Mouse (Mus musculus) heart, embryonic 16.5 days (tissue): ENCODE measurements at regions not wholly inside any gene's neighbourhood (a gene's known extent, or its start where the extent isn't known, plus 50 kb on each side); places are given as distances from the start of the nearest gene placed in this dataset.

Source experiments
- ATAC-seq: fragments of 200-750 bp; cut with Nextera tagmentation; replicated peaks from 2 replicates; pipeline ENCODE4 v1.8.0; 2017; ENCODE audit warnings: moderate number of reproducible peaks; ENCODE audit not compliant: insufficient read depth, low FRiP score; ENCODE audit errors: extremely low read depth
- H3K27ac ChIP-seq: fragments of 300-500 bp; sonication (generic); 2 replicates; pipeline ENCODE4 v1.5.1; 2014; ENCODE audit warnings: mild to moderate bottlenecking, low read length, control low read depth, moderate library complexity
- H3K27me3 ChIP-seq: fragments of 300-500 bp; sonication (generic); 2 replicates; pipeline ENCODE4 v1.6.1; 2014; ENCODE audit warnings: low read length, mixed read lengths; ENCODE audit not compliant: control insufficient read depth, insufficient read depth
- H3K36me3 ChIP-seq: fragments of 300-500 bp; sonication (generic); 2 replicates; pipeline ENCODE4 v1.6.1; 2014; ENCODE audit not compliant: control insufficient read depth, insufficient read depth
- H3K4me1 ChIP-seq: fragments of 300-500 bp; sonication (generic); 2 replicates; pipeline ENCODE4 v1.6.1; 2014; ENCODE audit warnings: low read length, mixed read lengths; ENCODE audit not compliant: control insufficient read depth, insufficient read depth
- H3K4me2 ChIP-seq: fragments of 300-500 bp; sonication (generic); 2 replicates; pipeline ENCODE4 v1.6.1; 2014; ENCODE audit warnings: low read depth, mild to moderate bottlenecking, control low read depth, low read length
- H3K4me3 ChIP-seq: fragments of 300-500 bp; sonication (generic); 2 replicates; pipeline ENCODE4 v1.5.1; 2014; ENCODE audit warnings: mild to moderate bottlenecking, control low read depth, low read length
- H3K9ac ChIP-seq: fragments of 300-500 bp; sonication (generic); 2 replicates; pipeline ENCODE4 v1.6.1; 2014; ENCODE audit warnings: low read length, control low read depth
- H3K9me3 ChIP-seq: fragments of 300-500 bp; sonication (generic); replicated peaks from 2 replicates; pipeline ENCODE4 v1.6.1; 2016; ENCODE audit warnings: low read length; ENCODE audit not compliant: control insufficient read depth
- WGBS: fragments of 180-500 bp; shearing (Covaris S2); extraction: QIAGEN DNeasy Blood & Tissue Kit; methylation state at CpG from one replicate; pipeline ENCODE4 v1.1.7; 2014; 5-methylcytosine and 5-hydroxymethylcytosine counted together

DNA sequence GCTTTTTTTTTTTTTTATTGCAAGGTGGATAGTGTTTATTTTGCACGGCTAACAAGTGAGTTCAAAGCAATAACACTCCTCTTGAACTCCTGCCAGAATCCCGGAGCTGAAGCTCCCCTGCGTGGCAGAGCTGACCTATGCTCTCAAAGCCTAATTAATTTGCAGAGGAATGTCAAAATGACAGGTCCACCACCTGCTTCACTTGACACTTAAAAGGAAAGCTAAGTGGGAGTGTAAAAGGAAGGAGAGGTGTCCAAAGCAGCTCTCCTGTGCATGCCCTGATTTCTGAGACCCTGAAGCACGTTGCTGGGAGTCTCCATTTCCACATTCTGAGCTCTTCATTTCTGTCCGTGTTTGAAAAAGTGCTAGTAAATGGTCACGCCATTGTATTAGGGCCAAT lies 80.8 kb downstream of the Spry2 start:
- Histone ChIP-seq H3K36me3 (no peaks in the 10 kb centered on the region), H3K4me2 (peak overlapping the region; percentile 62), H3K27me3 (no peaks in the 10 kb centered on the region), H3K9ac (no peak overlapping the region), H3K4me1 (peaks cover 3% of the 10 kb centered on the region; the same call in 1 of the 2 replicates), H3K9me3 (no peaks in the 10 kb centered on the region), H3K27ac (no peak overlapping the region), H3K4me3 (peak overlapping the region; percentile 27)
- 16% methylated on average over 6 of the region's 6 CpGs for WGBS
- ATAC-seq = no peak

DNA sequence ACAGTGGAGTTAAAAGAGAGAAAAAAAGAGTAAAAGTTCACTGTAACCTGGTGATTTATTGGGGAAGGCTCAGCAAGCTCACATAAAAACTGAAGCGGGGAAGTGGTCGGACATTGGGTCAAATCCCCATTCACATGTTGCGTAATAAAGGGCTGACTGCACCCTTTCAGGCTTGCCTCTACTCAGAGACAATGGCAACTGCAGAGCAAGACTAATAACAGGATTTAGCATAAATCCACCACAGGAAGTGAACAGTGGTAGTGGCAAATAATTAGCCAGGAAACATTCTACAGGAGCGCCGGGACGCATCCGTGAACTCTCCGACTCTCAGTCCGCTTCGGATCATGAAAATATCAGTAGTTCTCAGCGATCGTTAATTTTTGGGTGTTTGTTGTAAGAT lies 81.3 kb downstream of the Spry2 start:
- no peak overlapping the region for H3K27ac ChIP-seq
- ATAC-seq = no peak
- H3K9me3 ChIP-seq = no peaks in the 10 kb centered on the region
- 49% methylated on average over 12 of the region's 12 CpGs for WGBS
- H3K27me3 ChIP-seq = no peaks in the 10 kb centered on the region
- H3K36me3 ChIP-seq = no peaks in the 10 kb centered on the region
- H3K4me2 ChIP-seq = peak overlapping the region; percentile 62
- H3K4me1 ChIP-seq = peaks cover 3% of the 10 kb centered on the region; the same call in 1 of the 2 replicates
- no peak overlapping the region for H3K9ac ChIP-seq
- H3K4me3 ChIP-seq = peak overlapping the region; percentile 27

DNA sequence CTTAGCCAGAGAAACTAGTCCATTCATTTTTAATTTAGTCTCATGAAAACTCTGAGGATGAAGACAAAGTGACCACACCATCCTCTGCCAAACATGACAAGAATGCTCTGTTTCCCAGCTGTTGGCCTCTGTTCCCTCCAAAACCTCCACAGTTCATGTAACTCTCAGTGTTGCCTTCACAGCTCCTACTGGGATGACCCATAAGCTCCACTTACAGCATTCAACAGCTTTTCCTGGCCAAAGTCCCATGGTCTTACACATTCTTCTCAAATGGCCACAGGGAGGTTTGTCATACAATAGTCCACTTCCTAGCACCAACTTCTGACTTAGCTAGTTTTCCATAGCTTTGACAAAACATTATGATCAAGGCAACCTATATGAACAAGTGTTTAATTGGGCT lies 83.0 kb downstream of the Spry2 start:
- no peaks in the 10 kb centered on the region for H3K9me3 ChIP-seq
- no peak for ATAC-seq
- peaks cover 3% of the 10 kb centered on the region; the same call in 1 of the 2 replicates for H3K4me1 ChIP-seq
- no peaks in the 10 kb centered on the region for H3K27me3 ChIP-seq
- no peak overlapping the region for H3K27ac ChIP-seq
- H3K4me2 ChIP-seq = no peak overlapping the region
- no peaks in the 10 kb centered on the region for H3K36me3 ChIP-seq
- H3K9ac ChIP-seq = no peak overlapping the region
- no peak overlapping the region for H3K4me3 ChIP-seq

DNA sequence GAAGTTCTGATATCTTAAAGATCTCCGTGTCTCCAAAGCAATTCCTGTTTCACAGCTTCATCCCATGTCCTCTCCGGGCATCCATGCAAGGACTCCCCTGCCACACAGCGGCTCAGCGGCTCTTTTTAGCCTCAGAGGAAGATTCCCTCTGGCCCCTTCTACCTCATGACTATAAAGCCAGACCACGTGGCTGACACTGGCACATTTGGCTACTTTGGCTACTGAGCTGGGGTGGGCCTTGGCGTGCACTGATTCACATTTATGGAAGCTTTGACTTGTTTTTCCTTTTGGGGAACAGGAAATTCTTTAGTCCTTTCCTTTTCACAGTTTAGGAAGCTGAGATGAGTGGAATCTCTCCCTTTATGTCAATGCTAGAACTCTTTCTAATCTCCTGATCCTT lies 83.5 kb downstream of the Spry2 start:
- Histone ChIP-seq H3K4me2 (no peak overlapping the region), H3K4me1 (peaks cover 3% of the 10 kb centered on the region; the same call in 1 of the 2 replicates), H3K9ac (no peak overlapping the region), H3K4me3 (no peak overlapping the region), H3K27me3 (no peaks in the 10 kb centered on the region), H3K27ac (no peak overlapping the region), H3K9me3 (no peaks in the 10 kb centered on the region), H3K36me3 (no peaks in the 10 kb centered on the region)
- WGBS = 89% methylated on average over 6 of the region's 6 CpGs
- ATAC-seq = no peak

DNA sequence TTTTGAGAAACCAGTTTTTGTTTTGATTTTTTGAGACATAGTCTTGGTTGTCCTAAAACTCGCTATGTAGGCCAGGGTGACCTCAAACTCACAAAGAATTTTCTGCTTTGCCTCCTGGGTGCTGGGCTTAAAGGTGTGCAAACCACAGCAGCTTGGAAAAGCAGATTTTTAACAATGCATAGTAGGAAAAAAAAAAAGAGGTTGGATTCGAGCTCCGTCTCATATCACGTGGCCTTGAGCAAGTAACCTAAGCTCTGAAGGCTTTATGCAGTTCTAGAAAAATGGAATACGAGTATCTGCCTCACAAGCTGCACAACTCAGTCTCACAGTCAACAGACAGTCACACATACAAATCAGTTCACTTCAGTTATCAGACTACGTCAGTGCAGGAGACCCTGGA lies 90.9 kb downstream of the Spry2 start:
- no peaks in the 10 kb centered on the region for H3K36me3 ChIP-seq
- no peak for ATAC-seq
- H3K4me2 ChIP-seq = no peak overlapping the region
- no peaks in the 10 kb centered on the region for H3K27me3 ChIP-seq
- H3K4me3 ChIP-seq = no peak overlapping the region
- 71% methylated on average over 6 of the region's 6 CpGs for WGBS
- no peaks in the 10 kb centered on the region for H3K9me3 ChIP-seq
- peaks cover 12% of the 10 kb centered on the region for H3K4me1 ChIP-seq
- H3K27ac ChIP-seq = no peak overlapping the region
- H3K9ac ChIP-seq = no peak overlapping the region

DNA sequence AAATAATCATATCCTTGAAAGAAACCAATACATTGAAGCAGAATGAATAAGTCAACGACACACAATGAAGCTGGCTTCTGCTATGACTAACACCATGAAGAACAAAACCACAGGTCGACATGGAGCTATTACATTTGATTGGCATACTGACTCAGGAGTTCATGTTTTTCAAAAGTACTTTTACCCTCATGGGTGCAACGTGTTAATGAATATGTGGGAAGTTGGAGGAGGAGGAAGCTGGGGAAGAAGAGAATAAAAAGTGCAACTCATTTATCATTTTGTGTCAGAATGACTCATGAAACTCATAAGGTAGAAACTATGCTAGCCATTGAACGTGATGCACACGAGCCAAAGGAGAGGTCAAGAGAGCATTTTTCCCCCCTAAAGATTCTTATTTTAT lies 91.3 kb downstream of the Spry2 start:
- Histone ChIP-seq H3K4me3 (no peak overlapping the region), H3K4me1 (peaks cover 12% of the 10 kb centered on the region), H3K9ac (no peak overlapping the region), H3K27me3 (no peaks in the 10 kb centered on the region), H3K27ac (no peak overlapping the region), H3K4me2 (no peak overlapping the region), H3K9me3 (no peaks in the 10 kb centered on the region), H3K36me3 (no peaks in the 10 kb centered on the region)
- 67% methylated on average over 5 of the region's 5 CpGs for WGBS
- ATAC-seq = no peak

DNA sequence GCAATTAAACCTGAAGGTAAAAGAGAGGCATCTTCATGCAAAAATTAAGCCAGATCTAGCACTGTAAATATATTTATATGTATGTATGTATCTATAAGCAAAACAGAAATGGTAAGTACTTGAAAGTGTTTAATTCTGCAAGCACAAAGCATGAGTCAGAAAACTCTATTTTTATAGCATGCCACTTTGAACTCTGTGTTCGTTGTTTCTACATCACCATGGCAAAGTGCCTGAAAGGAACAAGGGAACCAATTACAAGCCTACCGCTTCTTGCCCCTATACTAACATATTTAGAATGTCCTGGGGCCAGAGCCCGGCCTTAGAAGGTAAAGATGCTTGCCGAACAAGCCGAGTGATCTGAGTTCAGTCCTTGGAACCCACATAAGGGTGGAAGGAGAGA lies 91.9 kb downstream of the Spry2 start:
- no peak overlapping the region for H3K27ac ChIP-seq
- no peak overlapping the region for H3K9ac ChIP-seq
- H3K27me3 ChIP-seq = no peaks in the 10 kb centered on the region
- H3K36me3 ChIP-seq = no peaks in the 10 kb centered on the region
- H3K4me1 ChIP-seq = peaks cover 12% of the 10 kb centered on the region
- H3K9me3 ChIP-seq = no peaks in the 10 kb centered on the region
- WGBS = 65% methylated on average over 5 of the region's 5 CpGs
- H3K4me2 ChIP-seq = no peak overlapping the region
- ATAC-seq = no peak
- H3K4me3 ChIP-seq = no peak overlapping the region

DNA sequence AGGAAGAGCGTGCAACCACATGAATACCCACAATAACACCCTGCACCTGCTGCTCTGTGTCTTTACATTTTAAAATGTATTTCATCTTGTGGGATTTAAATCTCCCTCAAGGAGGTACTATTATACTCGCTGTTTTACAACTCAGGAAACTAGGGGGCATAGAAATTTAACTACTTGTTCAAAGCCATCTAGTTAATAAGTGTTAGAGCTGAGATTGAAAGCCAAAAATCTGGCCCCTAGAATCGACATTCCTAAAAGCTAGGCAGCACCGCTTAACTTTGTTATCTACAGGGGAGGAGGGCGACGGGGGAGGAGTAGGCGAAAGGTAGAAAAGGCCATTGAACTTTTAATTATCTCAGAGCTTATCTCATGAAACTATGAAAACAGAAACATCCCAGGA lies 93.3 kb downstream of the Spry2 start:
- Histone ChIP-seq H3K27ac (0 out of 2 replicates have a peak overlapping the region, but pooled peaks have one; percentile 4), H3K27me3 (no peaks in the 10 kb centered on the region), H3K4me3 (peak overlapping the region; percentile 36), H3K4me2 (peak overlapping the region; percentile 65), H3K4me1 (peaks cover 12% of the 10 kb centered on the region), H3K9ac (peak overlapping the region; percentile 53; the same call in 1 of the 2 replicates), H3K9me3 (no peaks in the 10 kb centered on the region), H3K36me3 (no peaks in the 10 kb centered on the region)
- WGBS = 28% methylated on average over 7 of the region's 7 CpGs
- no peak for ATAC-seq

DNA sequence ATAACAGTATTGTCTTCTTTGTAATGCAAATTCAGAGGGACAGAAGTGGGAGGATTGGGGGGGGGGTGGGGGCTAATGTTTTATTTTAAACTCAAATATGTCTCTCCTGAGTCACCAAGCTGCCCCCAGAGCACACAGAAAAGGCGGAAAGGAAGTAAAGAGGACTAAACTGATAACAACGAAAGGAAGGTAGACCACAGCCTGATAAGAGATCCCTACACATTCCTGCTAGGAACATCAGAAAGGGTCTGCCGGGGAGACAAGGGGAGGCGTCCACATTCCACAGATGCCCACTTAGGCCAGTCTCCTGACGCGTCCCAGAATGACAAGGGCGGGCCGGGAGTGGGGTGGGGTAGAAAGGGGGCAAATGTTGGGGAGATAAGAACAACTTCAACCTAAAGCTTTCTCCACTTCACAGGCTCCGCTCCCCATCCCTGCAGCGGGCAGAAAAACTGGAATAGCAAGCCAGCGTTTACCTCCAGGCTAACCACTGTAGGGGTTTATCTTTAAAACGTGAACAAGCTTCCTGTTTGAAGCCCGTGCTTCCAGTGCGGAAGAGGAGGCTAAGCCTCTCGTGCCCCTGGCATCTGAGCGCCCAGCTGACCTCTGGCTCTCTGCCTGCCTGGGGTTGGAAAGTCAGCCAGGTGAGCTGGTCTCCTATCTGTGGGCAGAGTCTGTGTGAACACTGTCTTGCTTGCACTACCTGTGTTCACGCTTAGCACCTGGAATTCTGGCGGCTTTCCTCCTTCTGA lies 93.9 kb downstream of the Spry2 start:
- Histone ChIP-seq H3K4me3 (peak overlapping the region; percentile 36), H3K4me2 (peak overlapping the region; percentile 65), H3K9ac (peak overlapping the region; percentile 53), H3K27me3 (no peaks in the 10 kb centered on the region), H3K27ac (0 out of 2 replicates have a peak overlapping the region, but pooled peaks have one; percentile 4), H3K4me1 (peaks cover 12% of the 10 kb centered on the region), H3K36me3 (no peaks in the 10 kb centered on the region), H3K9me3 (no peaks in the 10 kb centered on the region)
- ATAC-seq = peak; percentile 45
- 4% methylated on average over 18 of the region's 18 CpGs for WGBS
